28 mouse cellular contexts compared by ENCODE assay signal in the genomic region with DNA sequence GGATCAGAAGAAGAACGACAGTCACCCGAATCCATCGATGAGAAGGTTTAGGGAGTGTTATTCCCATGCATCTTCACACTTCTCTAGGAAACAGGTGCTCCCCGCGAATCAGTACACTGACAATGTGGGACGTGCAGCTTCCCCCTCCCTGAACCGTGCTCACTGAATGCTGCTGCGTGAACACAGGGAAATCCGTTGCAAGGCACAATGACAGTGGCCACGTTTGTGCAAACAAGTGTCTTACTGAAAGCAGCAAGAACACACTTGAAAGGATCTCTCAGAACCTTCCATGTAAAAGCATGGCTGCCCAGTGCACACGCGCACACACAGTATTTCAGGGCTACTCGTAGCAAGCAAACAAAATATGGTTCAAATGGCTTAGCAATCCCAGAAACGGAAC.
DNase-seq lines count a peak whose midpoint lies in the region; ATAC-seq and TF ChIP-seq lines count a peak whose summit lies in the region.
"Had no signal": no experiment of that assay in that cellular context is flagged by ENCODE, and none has a peak within 500 bp of the region (broad histone marks: within the 10 kb centered on the region; RNA-seq: fewer than 3 reads in every experiment).

No protein-coding gene starts in this region.

- ATAC-seq in forebrain, postnatal 0 days = no peak; the same call in 1 of the 2 replicates
- ATAC-seq in forebrain, embryonic 12.5 days (ENCODE audit: low FRiP score) = no peak
- no peak for ATAC-seq in CD4-positive, CD25-positive, alpha-beta regulatory T cell, adult 4 months
- ATAC-seq: intestine, postnatal 0 days had no signal

- intact Hi-C loops in left cerebral cortex, postnatal 14 days (cut with DNase I) = no loop called here
- intact Hi-C loops in left cerebral cortex, postnatal 36 days (cut with DNase I) = no loop called here

- H3K27ac ChIP-seq in forebrain, postnatal 0 days (ENCODE audit: low read depth, low read length) = peak overlapping the region; percentile 75
- no peak overlapping the region for H3K27ac ChIP-seq in forebrain, embryonic 12.5 days
- H3K27ac ChIP-seq: gastrocnemius, adult 2 months; hindbrain, embryonic 14.5 days; limb, embryonic 12.5 days; liver, embryonic 15.5 days; stomach, embryonic 15.5 days had no signal

- H3K4me2 ChIP-seq in forebrain, postnatal 0 days (ENCODE audit: low read depth) = no peak overlapping the region
- no peak overlapping the region for H3K4me2 ChIP-seq in forebrain, embryonic 12.5 days
- H3K4me2 ChIP-seq: heart, embryonic 11.5 days; hindbrain, embryonic 14.5 days; limb, embryonic 12.5 days; liver, embryonic 15.5 days; lung, embryonic 14.5 days; stomach, embryonic 15.5 days had no signal

- no peaks in the 10 kb centered on the region for H3K36me3 ChIP-seq in forebrain, postnatal 0 days (ENCODE audit: insufficient read depth)
- H3K36me3 ChIP-seq in forebrain, embryonic 12.5 days (replicated peaks) = no peaks in the 10 kb centered on the region
- H3K36me3 ChIP-seq: limb, embryonic 12.5 days; liver, embryonic 15.5 days; stomach, embryonic 15.5 days had no signal

- DNase-seq in forebrain, postnatal 0 days = peak; percentile 62
- peak; percentile 20 to 22 for DNase-seq in left cerebral cortex, postnatal 14 days (ENCODE audit: low spot score in 2 of 2)
- no peak for DNase-seq in left cerebral cortex, adult 11 months (ENCODE audit: low spot score)
- peak; percentile 37 for DNase-seq in brain, adult 2 months (ENCODE audit: low read depth, low spot score)
- peak; percentile 27 to 36 for DNase-seq in left cerebral cortex, postnatal 36 days (ENCODE audit: low spot score in 2 of 2)
- DNase-seq: adrenal gland, postnatal 25 days; cerebellum, adult 2 months; cerebellum, postnatal 14 days; gastrocnemius, adult 2 months; gastrocnemius, postnatal 36 days; heart, adult 18-20 months; heart, postnatal 36 days; kidney, postnatal 14 days; layer of hippocampus, adult 9-11 months; lung, embryonic 14.5 days; lung, postnatal 14 days; midbrain, embryonic 14.5 days; thymus, adult 18-20 months; thymus, postnatal 25 days had no signal

- no peak for TF ChIP-seq CTCF in forebrain, postnatal 0 days (IDR thresholded peaks at IDR 0.05; ENCODE audit: low read depth)

- no peaks in the 10 kb centered on the region for H3K27me3 ChIP-seq in forebrain, postnatal 0 days (ENCODE audit: insufficient read depth, low read length)
- no peaks in the 10 kb centered on the region for H3K27me3 ChIP-seq in forebrain, embryonic 12.5 days
- H3K27me3 ChIP-seq: limb, embryonic 12.5 days; liver, embryonic 15.5 days; stomach, embryonic 15.5 days had no signal

- 59% methylated on average over 14 of the region's 14 CpGs for WGBS in forebrain, postnatal 0 days
- WGBS in forebrain, embryonic 12.5 days = 78% methylated on average over 14 of the region's 14 CpGs

- 0 out of 2 replicates have a peak, but pooled peaks cover 8% of the 10 kb centered on the region for H3K4me1 ChIP-seq in forebrain, postnatal 0 days (ENCODE audit: insufficient read depth)
- no peaks in the 10 kb centered on the region for H3K4me1 ChIP-seq in forebrain, embryonic 12.5 days
- H3K4me1 ChIP-seq: limb, embryonic 12.5 days; liver, embryonic 15.5 days; stomach, embryonic 15.5 days had no signal

- no peaks in the 10 kb centered on the region for H3K9me3 ChIP-seq in forebrain, postnatal 0 days (ENCODE audit: low read length)
- H3K9me3 ChIP-seq in forebrain, embryonic 12.5 days = no peaks in the 10 kb centered on the region
- H3K9me3 ChIP-seq: limb, embryonic 12.5 days; liver, embryonic 15.5 days; stomach, embryonic 15.5 days had no signal

- 0 out of 2 replicates have a peak overlapping the region, but pooled peaks have one; percentile 31 for H3K9ac ChIP-seq in forebrain, postnatal 0 days
- no peak overlapping the region for H3K9ac ChIP-seq in forebrain, embryonic 12.5 days
- H3K9ac ChIP-seq: hindbrain, embryonic 14.5 days; limb, embryonic 12.5 days; liver, embryonic 15.5 days; lung, embryonic 14.5 days; stomach, embryonic 15.5 days had no signal

- H3K4me3 ChIP-seq in forebrain, postnatal 0 days (ENCODE audit: low read depth, low read length) = no peak overlapping the region
- H3K4me3 ChIP-seq in forebrain, embryonic 12.5 days (replicated peaks) = no peak overlapping the region
- H3K4me3 ChIP-seq: erythroblast, embryonic 14.5 days; gastrocnemius, adult 2 months; limb, embryonic 12.5 days; liver, embryonic 15.5 days; stomach, embryonic 15.5 days had no signal
